Mouse (Mus musculus): ENCODE measurements around the gene 2700049A03Rik.

Gene 2700049A03Rik

DNA sequence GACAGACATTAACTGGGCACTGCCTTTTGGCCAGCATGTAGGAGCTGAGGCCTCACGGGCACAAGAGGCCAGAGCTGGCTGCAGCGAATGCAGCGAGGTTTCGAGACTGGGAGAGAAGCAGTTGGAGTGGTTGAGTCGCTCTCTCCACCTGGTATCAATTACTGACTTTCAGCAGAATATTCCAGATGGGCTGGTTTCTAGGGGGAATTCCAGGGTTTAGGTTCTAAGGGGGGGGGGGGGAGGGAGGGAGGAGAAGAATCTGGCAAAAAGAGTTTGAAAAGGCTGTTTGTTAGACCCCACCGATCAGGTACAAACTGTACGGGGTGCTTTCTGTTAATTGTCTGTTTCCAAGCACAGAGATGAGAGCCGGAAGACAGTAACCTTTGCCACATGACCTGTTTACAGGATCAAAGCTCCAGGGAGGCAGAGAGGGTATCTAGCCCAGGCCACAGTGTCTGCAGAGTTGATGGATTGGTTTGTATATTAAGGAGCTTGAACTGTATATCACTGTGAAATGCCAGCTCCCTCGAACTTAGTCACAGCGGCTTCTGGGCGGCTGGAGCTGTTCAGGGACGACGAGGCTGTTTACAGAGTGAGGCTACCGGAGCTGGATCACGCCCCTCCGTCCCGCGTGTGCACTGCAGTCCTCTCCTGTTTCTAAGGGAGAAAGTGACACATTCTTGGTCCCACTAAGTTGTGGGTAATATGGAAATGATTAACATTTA, 121.7 kb downstream of the 2700049A03Rik start:
- DNase-seq (ENCODE audit: extremely low read depth, insufficient read length, low spot score) = no peak

DNA sequence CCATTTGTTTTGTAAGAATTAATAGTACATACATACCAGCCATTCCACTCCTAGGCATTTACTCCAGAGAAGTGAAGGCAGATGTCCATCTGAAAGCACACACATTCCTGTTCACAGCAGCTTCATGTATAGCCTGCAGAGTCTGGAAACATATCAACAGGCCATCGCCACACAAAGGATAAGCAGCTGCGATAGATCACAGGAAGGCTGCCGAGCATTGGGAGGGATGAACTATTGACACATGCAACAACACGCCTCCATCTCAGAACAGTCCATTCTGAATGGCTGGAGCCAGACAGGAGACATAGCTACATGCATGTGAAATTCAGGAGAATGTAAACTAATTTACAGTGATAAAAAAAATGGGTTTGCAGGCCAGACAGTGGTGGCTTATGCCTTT, 127.6 kb downstream of the 2700049A03Rik start:
- DNase-seq (ENCODE audit: extremely low read depth, insufficient read length, low spot score) = no peak

DNA sequence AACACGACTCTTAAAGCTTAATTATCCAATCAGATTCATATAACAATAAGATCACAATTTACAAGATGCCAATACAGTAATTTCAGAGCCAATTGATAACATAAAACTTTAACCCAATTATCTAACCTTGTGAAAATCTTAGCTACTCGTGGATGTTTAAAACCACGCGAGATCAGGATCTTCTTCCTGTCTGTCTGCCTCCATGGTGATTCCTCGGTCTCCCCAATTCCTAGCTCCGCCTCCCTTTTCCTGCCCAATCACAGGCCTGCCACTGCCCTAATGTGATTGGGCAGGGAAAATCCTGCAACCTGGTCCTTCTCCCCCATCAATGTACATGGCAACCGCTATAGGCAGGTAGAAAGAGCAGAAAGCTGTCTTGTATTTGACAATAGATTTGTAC, 132.7 kb downstream of the 2700049A03Rik start:
- no peak for DNase-seq (ENCODE audit: extremely low read depth, insufficient read length, low spot score)

DNA sequence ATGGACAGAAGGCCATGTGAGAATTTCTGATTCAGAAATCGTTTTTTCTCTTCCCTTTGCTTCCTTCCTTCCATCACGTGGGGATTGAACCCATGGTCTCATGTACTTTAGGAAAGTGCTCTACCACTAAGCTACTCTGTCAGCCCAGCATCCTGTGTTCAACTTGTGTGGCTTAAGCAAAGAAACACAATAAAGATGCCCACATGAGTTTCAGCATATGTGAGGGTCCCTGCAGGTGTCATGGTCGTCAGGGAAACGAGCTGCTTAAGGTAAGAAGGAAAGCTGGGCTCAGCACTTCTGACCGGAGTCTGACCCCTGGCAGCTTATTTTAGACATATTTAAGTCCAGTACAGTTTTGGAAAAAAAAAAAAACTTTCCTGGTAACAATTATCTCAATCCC, 134.5 kb downstream of the 2700049A03Rik start:
- DNase-seq (ENCODE audit: extremely low read depth, insufficient read length, low spot score) = no peak

DNA sequence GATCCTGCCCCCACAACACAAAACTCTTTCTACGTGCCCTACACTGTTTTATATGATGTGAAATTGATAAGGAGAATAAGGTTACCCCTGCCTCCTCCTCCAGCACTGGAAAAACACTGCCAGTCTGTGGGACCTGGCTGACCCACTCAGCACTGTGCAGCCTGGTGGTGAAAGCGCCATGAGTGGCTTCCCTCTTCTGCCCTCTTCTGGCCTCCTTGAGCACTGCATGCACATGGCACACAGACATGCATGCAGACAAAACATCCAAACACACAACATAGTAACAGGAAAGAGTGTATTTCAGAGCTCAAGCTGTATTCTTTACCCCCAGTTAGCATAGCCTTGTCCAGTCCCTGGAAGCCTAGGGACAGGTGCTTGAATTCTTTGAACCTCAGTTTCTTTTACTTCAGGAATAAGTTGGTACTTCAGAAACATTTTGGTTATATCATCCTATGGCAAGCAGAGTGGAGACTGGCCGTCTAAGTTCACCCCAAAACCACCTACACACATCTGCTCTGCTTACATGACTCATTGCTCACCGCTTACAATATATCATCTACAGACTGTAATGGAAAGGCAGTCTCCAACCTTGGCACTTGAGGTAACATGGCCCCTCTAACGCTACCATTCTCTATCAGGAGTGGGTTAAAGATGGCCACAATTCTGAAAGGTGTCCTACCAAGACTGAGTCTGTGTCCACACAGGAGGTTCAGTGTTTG, 138.0 kb downstream of the 2700049A03Rik start:
- DNase-seq (ENCODE audit: extremely low read depth, insufficient read length, low spot score) = no peak

DNA sequence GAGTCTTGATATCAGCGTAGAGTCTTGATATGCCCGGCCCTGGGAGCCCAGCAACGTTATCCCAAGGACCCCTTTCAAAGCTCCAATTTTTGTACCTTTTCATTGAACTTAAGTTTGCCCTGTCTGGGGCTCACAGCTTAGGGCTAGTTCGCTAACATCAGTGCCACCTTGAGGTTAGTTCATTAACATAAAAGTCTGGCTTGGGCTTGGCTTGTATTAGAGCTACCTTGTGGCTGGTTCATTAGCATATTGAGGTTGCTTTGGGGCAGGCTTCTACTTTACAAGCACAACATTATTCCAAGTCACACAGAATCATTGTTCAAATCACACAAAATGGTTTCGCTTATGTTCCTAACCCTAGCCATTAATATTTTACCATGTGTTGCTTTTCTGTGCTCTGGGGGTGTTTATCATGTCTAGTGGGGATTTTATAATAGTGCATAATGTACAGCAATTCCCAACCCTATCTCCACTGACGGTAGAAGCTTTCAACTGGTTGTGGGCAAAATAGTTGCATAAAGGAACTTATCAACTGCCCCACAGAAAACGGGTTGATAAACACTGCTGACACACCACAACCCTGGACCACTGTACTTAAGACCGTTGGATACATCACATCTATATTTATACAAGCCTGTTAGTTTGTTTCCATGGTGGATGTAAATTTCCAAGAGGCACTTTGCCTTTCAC, 139.4 kb downstream of the 2700049A03Rik start:
- DNase-seq (ENCODE audit: extremely low read depth, insufficient read length, low spot score) = no peak

DNA sequence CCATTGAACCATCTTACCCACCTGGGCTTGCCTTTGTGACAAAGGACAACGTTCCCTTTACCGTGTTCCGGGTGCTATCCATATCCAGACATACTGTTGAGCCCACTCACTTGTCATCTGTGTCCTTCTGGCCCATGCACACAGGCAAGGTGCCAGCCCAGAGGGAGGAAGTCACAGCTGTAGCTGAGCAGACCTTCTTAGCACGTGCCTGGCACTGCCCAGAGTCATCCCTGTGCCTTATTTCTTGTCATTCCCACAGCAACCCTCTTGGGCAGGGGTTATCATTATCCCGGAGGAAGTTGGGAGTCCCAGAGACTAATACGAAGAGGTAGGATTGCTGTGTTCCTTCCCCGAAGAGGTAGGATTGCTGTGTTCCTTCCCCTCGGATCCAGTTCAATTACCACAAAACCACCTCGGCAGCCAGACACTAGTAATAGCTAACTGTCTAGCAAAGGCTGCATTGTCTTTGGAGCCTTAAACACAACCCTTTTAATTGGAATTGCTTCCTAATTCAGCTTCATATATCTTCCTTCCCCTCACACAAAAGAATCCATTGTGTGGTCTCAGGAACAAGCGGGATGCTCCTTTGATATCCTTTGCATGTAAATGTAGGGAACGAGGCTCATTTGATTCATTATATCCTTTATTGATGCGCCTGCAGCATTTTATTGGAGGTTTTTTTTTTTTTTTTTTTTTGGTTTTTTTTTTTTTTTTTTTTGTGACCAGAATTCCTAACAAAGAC, 143.0 kb downstream of the 2700049A03Rik start:
- no peak for DNase-seq (ENCODE audit: extremely low read depth, insufficient read length, low spot score)

DNA sequence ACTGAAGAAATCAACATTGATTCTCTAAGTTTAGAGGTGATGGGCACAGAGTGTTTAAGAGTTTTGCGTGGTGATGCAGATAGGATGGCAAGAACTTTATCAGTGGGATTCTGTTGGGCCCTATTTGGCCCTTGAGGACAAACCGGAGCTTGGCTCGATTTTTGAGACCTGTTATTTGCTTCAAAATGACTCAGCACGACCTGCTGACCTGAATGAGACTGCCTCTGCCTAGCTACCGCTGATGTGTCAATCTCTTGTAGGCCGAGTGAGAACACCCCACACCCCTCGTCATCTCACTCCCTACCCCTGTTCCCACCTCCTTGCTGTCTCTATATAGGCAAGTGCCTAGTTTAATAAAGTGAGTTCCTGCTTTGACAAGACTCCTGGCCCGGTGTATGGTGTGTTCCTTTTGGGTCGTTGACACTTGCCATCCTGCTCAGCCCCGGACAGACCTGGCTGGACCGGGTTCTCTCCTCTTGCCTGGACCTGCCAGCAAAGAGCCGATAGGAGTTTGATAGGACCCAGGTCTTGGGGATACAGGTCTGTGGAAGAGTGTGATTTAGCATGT, 144.6 kb downstream of the 2700049A03Rik start:
- no peak for DNase-seq (ENCODE audit: extremely low read depth, insufficient read length, low spot score)

DNA sequence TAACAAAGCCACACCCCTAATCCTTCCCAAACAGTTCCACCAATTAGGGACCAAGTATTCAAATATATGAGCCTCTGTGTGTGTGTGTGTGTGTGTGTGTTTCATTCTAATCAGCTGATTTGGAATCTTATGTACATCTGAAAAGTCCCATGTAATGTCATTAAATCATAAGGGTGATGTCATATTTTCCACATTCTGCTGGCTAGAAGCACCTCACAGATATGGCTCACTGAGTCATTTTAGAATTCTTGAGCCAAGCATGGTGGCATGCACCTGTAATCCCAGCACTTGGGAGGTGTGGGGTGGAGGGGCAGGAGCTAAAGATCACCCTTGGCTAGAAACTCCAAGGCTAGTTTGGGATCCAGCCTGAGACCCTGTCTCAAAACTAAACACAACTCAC, 148.8 kb downstream of the 2700049A03Rik start:
- no peak for DNase-seq (ENCODE audit: extremely low read depth, insufficient read length, low spot score)

DNA sequence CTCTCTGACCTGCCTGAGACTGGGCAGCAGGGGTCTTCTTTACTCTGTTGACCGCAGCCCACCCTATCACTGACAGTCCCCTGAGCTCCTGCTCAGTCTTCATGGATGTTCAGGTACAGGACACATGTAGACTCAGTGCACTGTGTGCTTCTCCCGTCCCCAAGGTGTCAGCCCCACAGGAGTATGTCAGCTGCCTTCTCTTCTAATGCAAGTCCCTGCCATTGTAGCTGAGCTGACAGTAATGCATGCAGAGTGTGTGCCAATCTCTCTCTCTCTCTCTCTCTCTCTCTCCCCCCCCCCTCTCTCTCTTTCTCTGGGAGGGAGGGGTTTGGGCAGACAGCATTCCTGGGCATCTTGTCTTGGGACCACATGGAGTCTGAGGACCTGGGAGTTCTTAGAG, 153.8 kb downstream of the 2700049A03Rik start:
- DNase-seq (ENCODE audit: extremely low read depth, insufficient read length, low spot score) = no peak
